ENCODE assay signal across 8 mouse cellular contexts in genomic region chr6:145291383-145292289, GRCm38 (mm10). TPM values are rescaled to one million over a fixed set of nuclear protein-coding genes. Genes with fewer than 3 reads are reported as not detected.
A peak's percentile ranks its signal among the peaks of the same experiment; 100 is the strongest.
DNase-seq lines count a peak whose midpoint lies in the region; ATAC-seq lines count a peak whose summit lies in the region.

No protein-coding gene starts in this region.

- intact Hi-C loops in heart, postnatal 25 days (cut with DNase I), result no loop called here

- ATAC-seq in inflammation-experienced regulatory T-cells, adult 6 months, result no peak

- peak; percentile 92 for DNase-seq in heart, adult 11 months
- DNase-seq in heart, postnatal 25 days (ENCODE audit: low spot score), result no peak
- peak; percentile 80 for DNase-seq in NIH3T3 (ENCODE audit: low read depth)
- DNase-seq in gonadal fat pad, adult 2 months (ENCODE audit: low read depth), result peak; percentile 80
- peak; percentile 7 for DNase-seq in lung, postnatal 14 days
- no peak for DNase-seq in layer of hippocampus, adult 9-10 months (ENCODE audit: low spot score)
- DNase-seq in layer of hippocampus, postnatal 36 days, result no peak

RNA-seq across cellular contexts. Expression of gene Kras, which starts 41.6 kb away (rescaled TPM):
- total RNA-seq in heart, postnatal 25 days (2021), result 10 to 100 TPM; 30.4 to 34.0 TPM
- polyA plus RNA-seq in gonadal fat pad, adult 2 months (2012; rRNA removed), result 16.6 and 18.1 TPM in 2 replicates
- total RNA-seq in layer of hippocampus, postnatal 36 days (2021), result 10 to 100 TPM; 74.0 to 74.2 TPM
- polyA plus RNA-seq in inflammation-experienced regulatory T-cells, adult 6 months (2017; shearing (Covaris generic)), result 10 to 100 TPM; 23.3 to 49.5 (median 37.0) TPM

Comparison
In these comparisons a context has a peak if more than half of its experiments do, and no peak if none do; other contexts are left out.
1. DNase-seq: peak in heart, adult 11 months (single experiment), NIH3T3 (single experiment), gonadal fat pad, adult 2 months (single experiment) and lung, postnatal 14 days (single experiment); none in heart, postnatal 25 days (single experiment), layer of hippocampus, adult 9-10 months (single experiment) and layer of hippocampus, postnatal 36 days (0 of 2).